Mouse (Mus musculus): ENCODE data around the gene Gm2030.
"Not testable (repeated sequence)": the region's sequence is repeated elsewhere in the genome, so short reads cannot be mapped to it uniquely, and the experiment has no call there.

Gene Gm2030

GRCm38 (mm10) chrX:26309944-26310343, at the start of gene Gm2030:
Gene Gm2030 (minus strand): TSS chrX:26310044.
- not testable (repeated sequence) for DNase-seq

All from right cerebral cortex, adult 18-20 months (tissue).